Mouse (Mus musculus): ENCODE data around the gene Ildr2. TPM values are rescaled to one million over a fixed set of nuclear protein-coding genes. Genes with fewer than 3 reads are reported as not detected.

The Ildr2 gene
- polyA plus RNA-seq (2015; fragmentation: Nextera tagmentation; extraction: Ambion mirVana), result 0.98 and 1.1 TPM in 2 replicates

DNA sequence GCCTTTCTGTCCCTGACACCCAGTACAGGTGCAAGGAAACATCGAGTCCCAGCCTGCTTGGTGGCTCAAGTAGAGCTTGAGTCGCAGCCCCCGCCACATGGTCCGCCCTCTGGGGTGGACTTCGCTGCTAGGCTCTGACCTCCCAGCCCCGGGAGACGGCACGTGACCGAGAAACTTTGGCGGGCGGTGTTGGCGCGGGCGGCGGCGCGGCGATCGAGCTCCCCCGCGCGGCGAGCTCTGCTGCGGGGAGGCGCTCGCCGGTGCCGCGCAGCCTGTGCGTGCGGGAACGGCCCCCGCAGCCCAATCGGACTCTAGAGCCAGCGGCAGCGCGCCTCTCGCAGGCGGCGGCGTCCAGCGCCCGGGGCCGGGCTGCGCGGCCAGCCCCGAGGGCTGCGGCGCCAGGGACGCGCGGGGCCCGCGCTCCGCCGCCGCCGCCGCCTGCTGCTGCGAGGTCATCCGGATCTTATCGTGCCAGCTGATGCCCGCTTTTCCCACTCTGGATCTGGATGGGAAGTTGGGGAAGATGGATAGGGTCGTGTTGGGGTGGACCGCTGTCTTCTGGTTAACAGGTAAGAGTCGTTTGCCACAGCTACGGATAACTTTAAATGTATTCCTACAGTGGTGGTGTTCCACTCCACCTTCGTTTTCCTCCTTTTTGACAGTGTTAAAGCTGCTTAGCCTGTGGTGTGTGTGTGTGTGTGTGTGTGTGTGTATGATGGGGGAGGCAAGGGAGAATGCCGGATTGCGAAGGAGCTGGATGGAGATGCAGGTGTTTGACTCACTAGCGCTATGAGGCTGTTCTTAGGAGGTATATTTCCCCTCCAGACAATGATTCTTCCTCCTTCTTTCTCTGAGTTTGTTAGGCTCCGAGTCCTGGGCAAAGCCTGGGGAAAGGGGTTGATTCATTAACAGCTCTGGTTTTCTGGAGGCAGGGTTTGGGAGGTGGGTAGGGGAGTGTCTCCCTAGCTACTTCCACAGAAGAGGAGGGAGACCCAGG is at the start of gene Ildr2:
Ildr2 (plus strand) TSS at position 242 of the 997 bp plus-strand sequence.
- H3K36me3 ChIP-seq (ENCODE audit: control insufficient read depth, insufficient read depth, low read length), result no peaks in the 10 kb centered on the region
- H3K4me2 ChIP-seq (ENCODE audit: low read depth, low read length), result peak within 1 kb of the TSS; percentile 95
- H3K27ac ChIP-seq (ENCODE audit: low read length), result no peak within 1 kb of the TSS
- no peaks in the 10 kb centered on the region for H3K9me3 ChIP-seq (ENCODE audit: control insufficient read depth, low read length)
- H3K9ac ChIP-seq (ENCODE audit: low read length), result peak within 1 kb of the TSS; percentile 70
- H3K4me1 ChIP-seq (replicated peaks; ENCODE audit: control insufficient read depth, insufficient read depth, low read length), result peaks cover 8% of the 10 kb centered on the region
- peak within 1 kb of the TSS; percentile 58 for H3K4me3 ChIP-seq (ENCODE audit: low read length)
- under 1% methylated on average over 72 of the region's 72 CpGs for WGBS
- H3K27me3 ChIP-seq (ENCODE audit: control insufficient read depth, insufficient read depth, low read depth, low read length), result peaks cover 19% of the 10 kb centered on the region
- ATAC-seq (ENCODE audit: low read depth), result peak; percentile 73

DNA sequence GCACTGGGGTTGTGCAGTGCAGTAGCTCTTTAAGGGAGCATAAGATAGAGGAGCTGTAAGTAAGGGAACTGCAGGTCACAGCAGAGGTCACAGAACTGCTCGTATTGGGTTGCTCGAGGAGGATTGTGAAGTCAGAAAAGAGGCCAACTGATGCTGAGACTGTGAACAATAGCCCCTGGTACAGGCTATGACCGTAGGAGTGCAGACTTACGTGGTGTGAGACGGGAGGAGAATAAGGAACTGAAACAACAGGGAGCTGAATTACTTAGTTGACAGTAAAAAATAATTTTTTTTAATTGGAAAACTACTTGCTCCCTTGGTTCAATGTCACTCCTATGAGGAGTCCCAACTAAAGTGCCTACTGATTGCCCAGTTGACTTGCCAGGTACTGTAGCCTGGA is 49.8 kb upstream of the Ildr2 start:
- 50% methylated on average over 5 of the region's 5 CpGs for WGBS
- Histone ChIP-seq H3K36me3 (ENCODE audit: control insufficient read depth, insufficient read depth, low read length) (no peaks in the 10 kb centered on the region), H3K27me3 (ENCODE audit: control insufficient read depth, insufficient read depth, low read depth, low read length) (no peaks in the 10 kb centered on the region), H3K27ac (ENCODE audit: low read length) (no peak overlapping the region), H3K4me1 (replicated peaks; ENCODE audit: control insufficient read depth, insufficient read depth, low read length) (no peaks in the 10 kb centered on the region), H3K4me3 (ENCODE audit: low read length) (no peak overlapping the region), H3K9ac (ENCODE audit: low read length) (no peak overlapping the region), H3K4me2 (ENCODE audit: low read depth, low read length) (no peak overlapping the region), H3K9me3 (ENCODE audit: control insufficient read depth, low read length) (no peaks in the 10 kb centered on the region)
- ATAC-seq (ENCODE audit: low read depth), result no peak

DNA sequence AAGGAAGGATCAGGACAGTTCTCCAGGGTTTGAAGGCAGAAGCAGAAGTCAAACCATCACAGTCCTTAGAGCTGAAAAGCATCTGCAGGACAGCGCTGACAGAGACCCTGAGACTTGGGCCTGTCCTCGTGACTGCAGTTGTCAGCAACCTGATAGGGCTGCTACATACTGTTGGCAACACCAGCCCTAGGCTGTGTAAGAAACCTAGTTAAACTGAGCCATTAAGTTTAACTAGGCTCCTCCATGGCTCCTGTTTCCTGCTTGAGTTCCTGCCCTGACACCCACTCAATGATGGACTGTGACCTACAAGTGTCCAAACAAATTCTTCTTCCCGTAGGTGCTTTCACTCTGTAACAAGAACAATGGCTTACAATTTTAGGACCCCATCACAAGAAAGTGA is 48.8 kb upstream of the Ildr2 start:
- ATAC-seq (ENCODE audit: low read depth), result no peak
- Histone ChIP-seq H3K4me1 (replicated peaks; ENCODE audit: control insufficient read depth, insufficient read depth, low read length) (no peaks in the 10 kb centered on the region), H3K36me3 (ENCODE audit: control insufficient read depth, insufficient read depth, low read length) (no peaks in the 10 kb centered on the region), H3K27ac (ENCODE audit: low read length) (no peak overlapping the region), H3K4me3 (ENCODE audit: low read length) (no peak overlapping the region), H3K27me3 (ENCODE audit: control insufficient read depth, insufficient read depth, low read depth, low read length) (no peaks in the 10 kb centered on the region), H3K4me2 (ENCODE audit: low read depth, low read length) (no peak overlapping the region), H3K9me3 (ENCODE audit: control insufficient read depth, low read length) (no peaks in the 10 kb centered on the region), H3K9ac (ENCODE audit: low read length) (no peak overlapping the region)
- WGBS, result 51% methylated on average over 3 of the region's 3 CpGs

DNA sequence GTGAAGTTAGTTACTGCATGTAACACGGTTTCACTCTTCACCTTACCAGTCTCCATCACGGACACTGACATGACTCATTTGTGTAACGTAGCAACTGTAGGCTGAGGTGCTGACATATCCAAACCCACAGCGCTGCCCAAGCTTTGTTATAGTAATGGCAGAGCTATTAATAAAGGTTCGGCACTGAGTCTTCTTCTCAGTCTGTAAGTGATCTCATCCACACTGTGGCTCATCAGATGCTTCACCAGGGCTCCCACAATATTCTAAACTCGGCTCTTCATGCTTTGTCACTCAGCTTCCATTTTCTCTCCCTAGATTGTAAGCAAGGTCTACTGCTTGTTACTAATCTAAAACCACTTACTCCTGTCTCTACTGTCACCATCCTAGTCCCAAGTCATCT is 44.6 kb upstream of the Ildr2 start:
- no peaks in the 10 kb centered on the region for H3K4me1 ChIP-seq (replicated peaks; ENCODE audit: control insufficient read depth, insufficient read depth, low read length)
- no peak overlapping the region for H3K4me2 ChIP-seq (ENCODE audit: low read depth, low read length)
- 70% methylated on average over 6 of the region's 6 CpGs for WGBS
- no peak overlapping the region for H3K9ac ChIP-seq (ENCODE audit: low read length)
- ATAC-seq (ENCODE audit: low read depth), result no peak
- no peaks in the 10 kb centered on the region for H3K36me3 ChIP-seq (ENCODE audit: control insufficient read depth, insufficient read depth, low read length)
- no peaks in the 10 kb centered on the region for H3K27me3 ChIP-seq (ENCODE audit: control insufficient read depth, insufficient read depth, low read depth, low read length)
- no peaks in the 10 kb centered on the region for H3K9me3 ChIP-seq (ENCODE audit: control insufficient read depth, low read length)
- no peak overlapping the region for H3K27ac ChIP-seq (ENCODE audit: low read length)
- H3K4me3 ChIP-seq (ENCODE audit: low read length), result no peak overlapping the region

DNA sequence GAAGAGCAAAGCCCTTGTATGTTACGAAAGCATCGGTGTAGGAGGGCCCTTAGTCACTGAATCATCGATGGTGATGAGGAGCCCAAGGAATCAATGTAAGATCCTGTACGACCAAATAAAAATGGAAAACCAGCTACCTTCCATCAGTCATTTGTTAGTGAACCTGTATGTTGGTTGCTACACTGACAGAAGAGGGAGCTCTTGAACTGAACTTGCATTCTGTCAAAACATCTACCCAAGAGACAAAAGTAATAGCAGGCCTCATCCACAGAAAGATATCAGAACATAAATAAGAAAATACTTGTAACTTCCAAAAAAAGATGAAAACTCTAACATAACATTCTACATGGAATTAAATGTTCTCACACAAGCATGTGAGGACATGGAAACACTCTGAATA is 39.8 kb upstream of the Ildr2 start:
- Histone ChIP-seq H3K9me3 (ENCODE audit: control insufficient read depth, low read length) (no peaks in the 10 kb centered on the region), H3K27ac (ENCODE audit: low read length) (no peak overlapping the region), H3K4me2 (ENCODE audit: low read depth, low read length) (no peak overlapping the region), H3K36me3 (ENCODE audit: control insufficient read depth, insufficient read depth, low read length) (no peaks in the 10 kb centered on the region), H3K4me3 (ENCODE audit: low read length) (no peak overlapping the region), H3K9ac (ENCODE audit: low read length) (no peak overlapping the region), H3K27me3 (ENCODE audit: control insufficient read depth, insufficient read depth, low read depth, low read length) (no peaks in the 10 kb centered on the region), H3K4me1 (replicated peaks; ENCODE audit: control insufficient read depth, insufficient read depth, low read length) (no peaks in the 10 kb centered on the region)
- WGBS, result 75% methylated on average over 4 of the region's 4 CpGs
- ATAC-seq (ENCODE audit: low read depth), result no peak

DNA sequence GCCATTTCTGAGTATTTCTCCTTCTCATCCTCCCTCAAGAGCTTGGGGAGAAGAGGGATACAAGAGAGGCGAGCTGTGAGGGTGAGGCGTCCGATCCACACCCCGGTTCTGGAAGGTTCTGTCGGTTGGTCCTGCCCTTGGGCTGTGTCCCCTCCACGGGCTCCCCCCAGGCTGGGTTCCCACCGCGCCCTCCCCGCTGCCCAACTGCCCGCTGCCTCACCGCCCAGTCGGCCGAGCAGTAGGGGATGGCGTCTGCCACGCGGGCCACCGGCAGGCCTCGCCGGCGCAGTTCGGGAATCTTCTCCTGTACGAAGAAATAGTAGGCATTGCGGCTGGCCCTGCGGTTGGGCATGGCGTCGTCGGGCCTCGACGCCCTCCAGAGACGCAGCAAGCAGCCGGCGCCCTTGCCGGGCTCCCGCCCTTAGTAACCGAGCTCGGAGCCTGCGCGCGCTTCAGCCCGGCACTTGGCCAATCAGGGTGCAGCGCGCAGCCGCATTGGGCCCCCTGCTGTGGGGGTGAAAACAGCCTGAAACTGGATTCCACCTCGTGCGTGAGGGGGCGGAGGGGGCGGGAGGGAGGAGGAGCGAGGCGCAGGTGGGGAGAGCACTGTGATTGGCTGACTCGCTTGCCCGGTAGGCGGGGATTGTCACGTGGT is 15.5 kb upstream of the Ildr2 start, which contains the start of gene Mael:
Mael (minus strand) TSS at position 433 of the 655 bp plus-strand sequence.
- 85% methylated on average over 53 of the region's 53 CpGs for WGBS
- H3K4me3 ChIP-seq (ENCODE audit: low read length), result no peak within 1 kb of the TSS
- H3K9ac ChIP-seq (ENCODE audit: low read length), result no peak within 1 kb of the TSS
- H3K9me3 ChIP-seq (ENCODE audit: control insufficient read depth, low read length), result peaks cover 4% of the 10 kb centered on the region
- H3K27me3 ChIP-seq (ENCODE audit: control insufficient read depth, insufficient read depth, low read depth, low read length), result no peaks in the 10 kb centered on the region; the same call in 1 of the 2 replicates
- no peaks in the 10 kb centered on the region for H3K36me3 ChIP-seq (ENCODE audit: control insufficient read depth, insufficient read depth, low read length)
- H3K27ac ChIP-seq (ENCODE audit: low read length), result no peak within 1 kb of the TSS
- no peak within 1 kb of the TSS for H3K4me2 ChIP-seq (ENCODE audit: low read depth, low read length)
- H3K4me1 ChIP-seq (replicated peaks; ENCODE audit: control insufficient read depth, insufficient read depth, low read length), result no peaks in the 10 kb centered on the region
- ATAC-seq (ENCODE audit: low read depth), result no peak

DNA sequence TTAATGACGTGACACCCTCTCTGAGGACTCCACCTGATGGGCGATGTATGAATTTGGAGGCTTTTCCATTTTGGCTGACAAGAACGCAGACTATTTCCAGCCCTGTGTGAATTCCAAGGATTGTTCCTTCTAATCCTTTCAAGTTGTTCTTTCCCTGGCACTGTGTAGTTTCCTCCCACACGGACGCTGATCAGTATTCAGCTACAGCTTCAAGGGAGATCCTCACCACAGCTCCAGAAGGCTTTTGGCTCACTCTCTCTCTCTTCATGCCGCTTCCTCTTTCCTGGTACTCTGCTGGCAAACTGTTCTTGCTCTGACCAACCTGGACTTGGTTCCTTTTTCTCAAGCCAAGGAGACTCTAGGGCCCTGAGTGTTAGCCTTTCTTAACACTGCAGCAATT is 9.7 kb upstream of the Ildr2 start:
- H3K4me1 ChIP-seq (replicated peaks; ENCODE audit: control insufficient read depth, insufficient read depth, low read length), result no peaks in the 10 kb centered on the region
- 76% methylated on average over 6 of the region's 6 CpGs for WGBS
- no peak for ATAC-seq (ENCODE audit: low read depth)
- H3K27ac ChIP-seq (ENCODE audit: low read length), result no peak overlapping the region
- no peak overlapping the region for H3K4me2 ChIP-seq (ENCODE audit: low read depth, low read length)
- H3K9me3 ChIP-seq (ENCODE audit: control insufficient read depth, low read length), result no peaks in the 10 kb centered on the region
- H3K4me3 ChIP-seq (ENCODE audit: low read length), result no peak overlapping the region
- H3K27me3 ChIP-seq (ENCODE audit: control insufficient read depth, insufficient read depth, low read depth, low read length), result no peaks in the 10 kb centered on the region; the same call in 1 of the 2 replicates
- H3K36me3 ChIP-seq (ENCODE audit: control insufficient read depth, insufficient read depth, low read length), result no peaks in the 10 kb centered on the region
- no peak overlapping the region for H3K9ac ChIP-seq (ENCODE audit: low read length)

DNA sequence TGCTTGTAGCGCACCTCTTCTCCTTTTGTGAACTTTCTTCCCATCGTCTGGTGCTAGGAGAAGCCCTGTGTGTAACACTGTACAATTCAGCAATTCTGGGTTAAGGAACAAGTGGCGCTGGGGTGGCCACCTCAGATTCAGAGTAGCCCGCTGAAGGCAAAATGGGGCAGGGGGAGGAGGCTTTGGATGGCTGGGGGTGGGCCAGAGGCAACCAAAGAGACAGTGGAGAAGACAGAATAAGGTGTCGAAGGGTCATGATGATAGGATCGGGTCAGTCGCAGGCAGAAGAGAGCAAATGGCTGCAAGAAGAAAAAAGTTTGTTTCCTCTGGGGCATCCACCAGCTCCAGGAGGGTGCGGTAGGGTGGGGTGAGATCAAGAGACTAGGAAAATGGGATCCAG is 1.2 kb downstream of the Ildr2 start:
- no peak overlapping the region for H3K4me2 ChIP-seq (ENCODE audit: low read depth, low read length)
- no peak for ATAC-seq (ENCODE audit: low read depth)

DNA sequence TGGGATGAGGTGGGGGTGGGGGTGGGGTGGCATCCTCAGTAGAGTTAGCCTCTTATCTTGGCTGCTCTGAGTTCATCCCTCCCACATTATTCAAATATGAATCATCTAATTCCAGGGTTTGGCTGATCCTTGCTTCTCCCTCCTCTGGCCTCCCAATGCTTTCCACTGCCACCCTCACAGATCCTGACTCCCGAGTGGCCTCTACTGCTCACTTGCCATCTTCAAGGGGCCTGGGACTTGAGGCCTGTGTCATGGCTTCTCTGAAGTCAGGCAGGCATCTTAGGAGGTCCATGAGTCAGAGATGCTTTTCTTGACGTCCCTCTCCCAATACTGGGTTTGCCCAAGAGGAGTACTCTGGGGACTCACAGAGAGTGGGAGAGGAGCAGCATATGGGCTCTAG is 1.7 kb downstream of the Ildr2 start:
- H3K27ac ChIP-seq (ENCODE audit: low read length), result no peak overlapping the region
- peaks cover 19% of the 10 kb centered on the region for H3K27me3 ChIP-seq (ENCODE audit: control insufficient read depth, insufficient read depth, low read depth, low read length)
- H3K4me1 ChIP-seq (replicated peaks; ENCODE audit: control insufficient read depth, insufficient read depth, low read length), result peaks cover 8% of the 10 kb centered on the region
- H3K36me3 ChIP-seq (ENCODE audit: control insufficient read depth, insufficient read depth, low read length), result no peaks in the 10 kb centered on the region
- no peak for ATAC-seq (ENCODE audit: low read depth)
- no peak overlapping the region for H3K4me3 ChIP-seq (ENCODE audit: low read length)
- no peak overlapping the region for H3K9ac ChIP-seq (ENCODE audit: low read length)
- H3K4me2 ChIP-seq (ENCODE audit: low read depth, low read length), result no peak overlapping the region
- no peaks in the 10 kb centered on the region for H3K9me3 ChIP-seq (ENCODE audit: control insufficient read depth, low read length)
- 46% methylated on average over 2 of the region's 2 CpGs for WGBS

More for the DNA sequence above, 1.2 kb downstream of the Ildr2 start:
- Histone ChIP-seq H3K4me1 (replicated peaks; ENCODE audit: control insufficient read depth, insufficient read depth, low read length) (peaks cover 8% of the 10 kb centered on the region), H3K36me3 (ENCODE audit: control insufficient read depth, insufficient read depth, low read length) (no peaks in the 10 kb centered on the region), H3K9me3 (ENCODE audit: control insufficient read depth, low read length) (no peaks in the 10 kb centered on the region), H3K4me3 (ENCODE audit: low read length) (no peak overlapping the region), H3K9ac (ENCODE audit: low read length) (no peak overlapping the region), H3K27me3 (ENCODE audit: control insufficient read depth, insufficient read depth, low read depth, low read length) (peaks cover 19% of the 10 kb centered on the region), H3K27ac (ENCODE audit: low read length) (no peak overlapping the region)
- 49% methylated on average over 8 of the region's 8 CpGs for WGBS

Data from lung, embryonic 16.5 days (tissue).